Comparison of ENCODE assay signal across 8 mouse cellular contexts in genomic region chr10:127676691-127677548, GRCm38 (mm10). TPM values are rescaled to one million over a fixed set of nuclear protein-coding genes. Genes with fewer than 3 reads are reported as not detected.
A peak's percentile ranks its signal among the peaks of the same experiment; 100 is the strongest.
DNase-seq lines count a peak whose midpoint lies in the region; ATAC-seq and TF ChIP-seq lines count a peak whose summit lies in the region.

No protein-coding gene starts in this region.

- peak overlapping the region; percentile 80 for H3K4me2 ChIP-seq in forebrain, embryonic 14.5 days (ENCODE audit: low read length)

- no peaks in the 10 kb centered on the region for H3K9me3 ChIP-seq in forebrain, embryonic 14.5 days (replicated peaks; ENCODE audit: control insufficient read depth, low read length)

- H3K27ac ChIP-seq in forebrain, embryonic 14.5 days (ENCODE audit: low read depth, low read length): peak overlapping the region; percentile 28; the same call in 1 of the 2 replicates

- no peaks in the 10 kb centered on the region for H3K36me3 ChIP-seq in forebrain, embryonic 14.5 days (ENCODE audit: control insufficient read depth, insufficient read depth, low read length)

- H3K9ac ChIP-seq in forebrain, embryonic 14.5 days (ENCODE audit: low read length): peak overlapping the region; percentile 66

- ATAC-seq in forebrain, embryonic 14.5 days: peak; percentile 98
- ATAC-seq in neutrophil, adult 5-6 weeks (ENCODE audit: extremely low read depth, insufficient number of reproducible peaks, low FRiP score, poor library complexity, severe bottlenecking): peak; percentile 88

- 1% methylated on average over 71 of the region's 71 CpGs for WGBS in forebrain, embryonic 14.5 days
- under 1% methylated on average over 66 of the region's 71 CpGs for WGBS in lung, adult 2 months

- intact Hi-C loops in heart, postnatal 25 days (cut with DNase I): no loop called here

- H3K4me3 ChIP-seq in forebrain, embryonic 14.5 days (ENCODE audit: low read depth, low read length): peak overlapping the region; percentile 75
- H3K4me3 ChIP-seq in lung, adult 2 months (replicated peaks; ENCODE audit: extremely low read depth, low read depth, low read length): peak overlapping the region; percentile 66

- TF ChIP-seq CTCF in lung, adult 2 months (IDR thresholded peaks at IDR 0.05; ENCODE audit: insufficient read depth, low read length): no peak

- peak; percentile 34; the same call in 1 of the 2 replicates for TF ChIP-seq POLR2A in lung, adult 2 months (IDR thresholded peaks at IDR 0.05; ENCODE audit: borderline replicate concordance, extremely low read depth, low read depth, low read length)

- peak; percentile 99 for DNase-seq in ES-CJ7 (ENCODE audit: low read depth, low spot score)
- DNase-seq in cerebellum, adult 11 months: peak; percentile 90
- DNase-seq in forebrain, embryonic 14.5 days (ENCODE audit: low spot score): peak; percentile 100
- peak; percentile 88 for DNase-seq in heart, postnatal 25 days (ENCODE audit: low spot score)
- peak; percentile 93 to 97 for DNase-seq in layer of hippocampus, adult 18-20 months (ENCODE audit: low spot score in 2 of 2)
- DNase-seq in lung, adult 2 months: peak; percentile 86
- peak; percentile 89 to 93 for DNase-seq in thymus, adult 18-20 months

- H3K4me1 ChIP-seq in forebrain, embryonic 14.5 days (ENCODE audit: control insufficient read depth, insufficient read depth, low read length): peaks cover 7% of the 10 kb centered on the region; the same call in 1 of the 2 replicates
- H3K4me1 ChIP-seq in lung, adult 2 months (ENCODE audit: control insufficient read depth, insufficient read depth, low read length): peaks cover 2% of the 10 kb centered on the region

- H3K27me3 ChIP-seq in forebrain, embryonic 14.5 days (replicated peaks; ENCODE audit: control insufficient read depth, insufficient read depth, low read length): no peaks in the 10 kb centered on the region

RNA-seq across cellular contexts. Expression of gene Nab2, which starts 8.6 kb away (rescaled TPM):
- polyA plus RNA-seq in forebrain, embryonic 14.5 days (2014; fragmentation: Nextera tagmentation; extraction: Ambion mirVana): 1.8 and 1.9 TPM in 2 replicates
- total RNA-seq in heart, postnatal 25 days (2021): 1 to 10 TPM; 5.6 to 7.0 TPM
- total RNA-seq in layer of hippocampus, adult 18-20 months (2021): 10 to 100 TPM; 54.8 to 55.6 TPM
- polyA plus RNA-seq in lung, adult 2 months (2012; rRNA removed): 32.8 and 35.1 TPM in 2 replicates
- total RNA-seq in neutrophil, adult 5-6 weeks (2017): 19.0 and 19.3 TPM in 2 replicates

RNA-seq across cellular contexts. Expression of gene Nemp1, which starts 10.2 kb away (rescaled TPM):
- polyA plus RNA-seq in forebrain, embryonic 14.5 days (2014; fragmentation: Nextera tagmentation; extraction: Ambion mirVana): 5.8 TPM in 2 replicates
- 1 to 10 TPM; 3.4 to 4.4 TPM for total RNA-seq in heart, postnatal 25 days (2021)
- total RNA-seq in layer of hippocampus, adult 18-20 months (2021): 1 to 10 TPM; 6.6 to 6.7 TPM
- 2.7 and 3.6 TPM in 2 replicates for polyA plus RNA-seq in lung, adult 2 months (2012; rRNA removed)
- total RNA-seq in neutrophil, adult 5-6 weeks (2017): 42.6 and 45.7 TPM in 2 replicates

RNA-seq across cellular contexts. Expression of gene Myo1a, which starts 28.1 kb away (rescaled TPM):
- 0.67 and 1.3 TPM in 2 replicates for polyA plus RNA-seq in forebrain, embryonic 14.5 days (2014; fragmentation: Nextera tagmentation; extraction: Ambion mirVana)
- total RNA-seq in heart, postnatal 25 days (2021): under 1 TPM in 1 of 2 experiments, not detected in 1; 0.10 TPM
- 1 to 10 TPM in 1 of 2 experiments, under 1 TPM in 1; 0.79 to 1.7 TPM for total RNA-seq in layer of hippocampus, adult 18-20 months (2021)
- 0.11 and 0.77 TPM in 2 replicates for polyA plus RNA-seq in lung, adult 2 months (2012; rRNA removed)
- total RNA-seq in neutrophil, adult 5-6 weeks (2017): 1.5 and 2.3 TPM in 2 replicates

RNA-seq across cellular contexts. Expression of gene Stat6, which starts 34.1 kb away (rescaled TPM):
- polyA plus RNA-seq in forebrain, embryonic 14.5 days (2014; fragmentation: Nextera tagmentation; extraction: Ambion mirVana): 3.4 and 3.7 TPM in 2 replicates
- 10 to 100 TPM; 45.3 to 47.6 TPM for total RNA-seq in heart, postnatal 25 days (2021)
- 1 to 10 TPM; 5.7 to 7.3 TPM for total RNA-seq in layer of hippocampus, adult 18-20 months (2021)
- 92.3 and 123 TPM in 2 replicates for polyA plus RNA-seq in lung, adult 2 months (2012; rRNA removed)
- 258 and 273 TPM in 2 replicates for total RNA-seq in neutrophil, adult 5-6 weeks (2017)

RNA-seq across cellular contexts. Expression of gene Tac2, which starts 47.4 kb away (rescaled TPM):
- 2.6 and 5.6 TPM in 2 replicates for polyA plus RNA-seq in forebrain, embryonic 14.5 days (2014; fragmentation: Nextera tagmentation; extraction: Ambion mirVana)
- total RNA-seq in heart, postnatal 25 days (2021): not detected
- 1 to 10 TPM; 3.8 to 6.9 TPM for total RNA-seq in layer of hippocampus, adult 18-20 months (2021)
- not detected in 2 replicates for polyA plus RNA-seq in lung, adult 2 months (2012; rRNA removed)
- total RNA-seq in neutrophil, adult 5-6 weeks (2017): not detected in 2 replicates

Comparison
In these comparisons a context has a peak if more than half of its experiments do, and no peak if none do; other contexts are left out.
1. Peak in every context shown above with its lines: DNase-seq, ATAC-seq, H3K4me3 ChIP-seq and H3K27ac ChIP-seq.